Mouse (Mus musculus) liver, embryonic 14.5 days (tissue): ENCODE results near the gene Rps19bp1. TPM values are rescaled to one million over a fixed set of nuclear protein-coding genes. Genes with fewer than 3 reads are reported as not detected.

Experiments
- ATAC-seq: fragments of 200-750 bp; cut with Nextera tagmentation; 2 replicates; pipeline ENCODE4 v1.8.0; 2017; ENCODE audit warnings: moderate number of reproducible peaks, mild to moderate bottlenecking, moderate library complexity; ENCODE audit not compliant: insufficient read depth
- DNase-seq, 3 experiments: peaks; one replicate each; pipeline ENCODE4 v3.0.0-alpha.2; 2012 to 2013; ENCODE audit warnings: low read depth in 3 of 3, low spot score in 3 of 3
- H3K27ac ChIP-seq: fragments of 300-500 bp; sonication (generic); 2 replicates; pipeline ENCODE4 v1.5.1; 2014; ENCODE audit warnings: moderate library complexity, mild to moderate bottlenecking, control low read depth, inconsistent platforms
- H3K27me3 ChIP-seq: fragments of 300-500 bp; sonication (generic); 2 replicates; pipeline ENCODE4 v1.6.1; 2014; ENCODE audit warnings: mild to moderate bottlenecking, low read length, moderate library complexity; ENCODE audit not compliant: control insufficient read depth, insufficient read depth
- H3K36me3 ChIP-seq: fragments of 300-500 bp; sonication (generic); replicated peaks from 2 replicates; pipeline ENCODE4 v1.6.1; 2014; ENCODE audit warnings: low read depth; ENCODE audit not compliant: control insufficient read depth, insufficient read depth
- H3K4me1 ChIP-seq, 2 experiments: fragments of 200-500 bp in 1 of 2; fragments of 300-500 bp in 1 of 2; sonication (generic) in 1 of 2; replicated peaks; 2 replicates each; pipeline ENCODE4 v1.6.1; 2012 to 2014; ENCODE audit warnings: antibody characterized with exemption in 1 of 2, inconsistent platforms in 1 of 2, low read length in 1 of 2; ENCODE audit not compliant: control insufficient read depth in 2 of 2, insufficient read depth in 2 of 2
- H3K4me2 ChIP-seq: fragments of 300-500 bp; sonication (generic); 2 replicates; pipeline ENCODE4 v1.6.1; 2014; ENCODE audit warnings: low read depth, mild to moderate bottlenecking, control low read depth, moderate library complexity
- H3K4me3 ChIP-seq, 2 experiments: fragments of 200-500 bp in 1 of 2; fragments of 300-500 bp in 1 of 2; sonication (generic) in 1 of 2; 2 replicates each; pipeline ENCODE4 v1.5.1; 2012 to 2014; ENCODE audit warnings: low read depth in 2 of 2, low read length in 2 of 2, mild to moderate bottlenecking in 2 of 2, control low read depth in 1 of 2, inconsistent platforms in 1 of 2, moderate library complexity in 1 of 2; ENCODE audit not compliant: insufficient read depth in 1 of 2
- H3K9ac ChIP-seq: fragments of 300-500 bp; sonication (generic); replicated peaks from 2 replicates; pipeline ENCODE4 v1.6.1; 2014; ENCODE audit warnings: mild to moderate bottlenecking, control low read depth, moderate library complexity
- H3K9me3 ChIP-seq: fragments of 300-500 bp; sonication (generic); 2 replicates; pipeline ENCODE4 v1.6.1; 2016; ENCODE audit warnings: low read length, mixed read lengths; ENCODE audit not compliant: control insufficient read depth
- CTCF ChIP-seq: IDR thresholded peaks from 2 replicates; pipeline ENCODE4 v1.5.1; 2016; ENCODE audit warnings: antibody characterized with exemption, low read depth, control low read depth
- EP300 ChIP-seq: IDR thresholded peaks from 2 replicates; pipeline ENCODE4 v1.6.1; 2016; ENCODE audit warnings: antibody characterized with exemption, low read depth
- WGBS: fragments of 180-500 bp; shearing (Covaris S2); extraction: QIAGEN DNeasy Blood & Tissue Kit; methylation state at CpG from one replicate; pipeline ENCODE4 v1.1.7; 2014; ENCODE audit not compliant: insufficient replicate concordance; 5-methylcytosine and 5-hydroxymethylcytosine counted together
- polyA plus RNA-seq, 2 experiments: library from polyadenylated mRNA; depleted of rRNA in 1 of 2; stranded (reverse) in 1 of 2; unstranded in 1 of 2; fragments of >200 nt; fragmentation: Nextera tagmentation in 1 of 2; extraction: Ambion mirVana in 1 of 2; gene quantifications; 2 replicates each; pipeline versions ENCODE4 v1.2.1 to v1.2.3; 2012 to 2014

Rps19bp1 gene
- polyA plus RNA-seq, 2 experiments: 25.6 to 30.0 TPM

DNA sequence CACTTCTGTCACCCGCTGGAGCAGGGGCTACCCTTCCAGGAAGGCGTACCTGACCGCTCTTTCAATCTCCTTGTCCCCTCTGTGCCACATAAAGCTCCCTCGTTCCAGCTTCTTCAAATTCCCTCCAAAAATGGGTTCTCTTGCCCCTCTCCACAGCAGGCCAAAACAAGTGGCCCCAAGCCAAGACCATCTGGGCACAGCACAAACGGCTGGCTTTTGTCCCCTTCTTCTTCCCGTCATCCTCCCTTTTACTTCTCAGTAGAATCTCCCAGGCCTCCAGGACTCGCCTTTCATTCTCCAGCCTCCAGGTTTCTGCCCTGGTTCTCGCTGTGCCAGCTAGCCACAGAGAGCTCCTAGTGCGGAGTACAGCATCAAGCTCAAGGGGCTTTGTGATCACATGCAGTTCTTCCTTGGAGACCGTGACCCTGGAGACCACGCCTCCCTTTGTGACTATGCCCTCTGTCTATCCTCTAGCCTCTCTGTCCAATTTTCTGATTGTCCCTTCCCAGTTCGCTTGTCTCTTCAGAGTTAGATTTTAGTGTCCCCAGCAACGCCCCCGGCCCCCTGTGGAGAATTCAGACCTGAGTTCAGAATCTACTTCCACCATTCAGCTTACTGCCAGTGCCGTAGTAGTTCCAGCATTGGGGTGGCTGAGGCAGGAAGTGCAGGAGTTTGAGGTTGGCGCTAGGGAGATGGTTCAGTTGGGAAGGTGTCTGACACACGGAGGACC lies 35.9 kb downstream of the Rps19bp1 start:
- H3K36me3 ChIP-seq: no peaks in the 10 kb centered on the region
- DNase-seq (no peak), ATAC-seq (no peak)
- no peak overlapping the region for H3K9ac ChIP-seq
- TF ChIP-seq EP300 (no peak), CTCF (no peak)
- WGBS: 60% methylated on average over 17 of the region's 17 CpGs
- peaks cover 4 to 8% of the 10 kb centered on the region in 2 experiments for H3K4me1 ChIP-seq
- no peak overlapping the region for H3K4me3 ChIP-seq
- no peaks in the 10 kb centered on the region for H3K27me3 ChIP-seq
- H3K4me2 ChIP-seq: no peak overlapping the region
- no peaks in the 10 kb centered on the region for H3K9me3 ChIP-seq
- H3K27ac ChIP-seq: no peak overlapping the region

- TF ChIP-seq EP300: no peak
- peak; percentile 83 for TF ChIP-seq CTCF
- H3K36me3 ChIP-seq: no peaks in the 10 kb centered on the region
- WGBS: 48% methylated on average over 2 of the region's 2 CpGs
- no peak overlapping the region for H3K4me2 ChIP-seq
- no peaks in the 10 kb centered on the region for H3K27me3 ChIP-seq
- no peaks in the 10 kb centered on the region for H3K4me1 ChIP-seq
- H3K9me3 ChIP-seq: no peaks in the 10 kb centered on the region
- no peak overlapping the region for H3K27ac ChIP-seq
- H3K9ac ChIP-seq: no peak overlapping the region
- H3K4me3 ChIP-seq: no peak overlapping the region
- DNase-seq: peak; percentile 58 to 59 (median 58)
- ATAC-seq: peak; percentile 67; the same call in 1 of the 2 replicates
Observed at GRCm38 (mm10) chr15:80225796-80226195, 38.3 kb downstream of the Rps19bp1 start.

GRCm38 (mm10) chr15:80225208-80225607 lies 38.9 kb downstream of the Rps19bp1 start:
- TF ChIP-seq CTCF: peak; percentile 99
- no peak for TF ChIP-seq EP300
- ATAC-seq: peak; percentile 75; the same call in 1 of the 2 replicates
- no peaks in the 10 kb centered on the region for H3K9me3 ChIP-seq
- no peak overlapping the region for H3K4me3 ChIP-seq
- H3K27ac ChIP-seq: no peak overlapping the region
- no peaks in the 10 kb centered on the region for H3K4me1 ChIP-seq
- no peak overlapping the region for H3K9ac ChIP-seq
- no peaks in the 10 kb centered on the region for H3K36me3 ChIP-seq
- no peaks in the 10 kb centered on the region for H3K27me3 ChIP-seq
- no peak overlapping the region for H3K4me2 ChIP-seq
- 18% methylated on average over 9 of the region's 9 CpGs for WGBS
- DNase-seq: peak; percentile 56 to 60 (median 60)

GRCm38 (mm10) chr15:80223751-80224150 lies 40.4 kb downstream of the Rps19bp1 start:
- Histone ChIP-seq H3K27me3 (no peaks in the 10 kb centered on the region), H3K4me2 (no peak overlapping the region), H3K4me1 (peaks cover 0 to 7% of the 10 kb centered on the region in 2 experiments; a peak in 1 of 4 replicates), H3K36me3 (no peaks in the 10 kb centered on the region), H3K27ac (no peak overlapping the region), H3K4me3 (no peak overlapping the region), H3K9me3 (no peaks in the 10 kb centered on the region), H3K9ac (no peak overlapping the region)
- DNase-seq: no peak
- no peak for ATAC-seq
- WGBS: 67% methylated on average over 7 of the region's 7 CpGs
- TF ChIP-seq CTCF: no peak
- no peak for TF ChIP-seq EP300

DNA sequence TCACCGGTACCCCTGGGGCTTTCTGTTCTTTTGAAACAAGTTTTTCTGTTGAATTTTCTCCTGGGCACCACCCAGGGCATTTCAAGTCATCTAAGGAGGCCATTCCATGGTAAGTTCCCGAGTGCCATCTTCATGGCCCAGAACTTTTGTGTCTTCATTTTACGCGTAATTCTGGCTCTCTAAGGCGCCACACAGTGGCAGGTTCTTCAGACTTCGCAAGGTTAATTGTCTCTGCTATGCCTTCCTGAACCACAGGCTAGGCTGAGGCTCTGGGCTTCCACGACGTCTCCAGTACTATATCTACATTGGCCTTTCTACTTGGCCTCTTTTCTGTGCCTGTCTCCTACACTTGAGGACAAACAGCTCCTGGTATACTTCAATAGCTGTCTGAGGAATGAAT lies 43.1 kb downstream of the Rps19bp1 start:
- Histone ChIP-seq H3K9ac (no peak overlapping the region), H3K4me3 (no peak overlapping the region), H3K27me3 (no peaks in the 10 kb centered on the region), H3K9me3 (no peaks in the 10 kb centered on the region), H3K27ac (no peak overlapping the region), H3K4me1 (peaks cover 0 to 10% of the 10 kb centered on the region in 2 experiments; a peak in 1 of 4 replicates), H3K4me2 (no peak overlapping the region), H3K36me3 (no peaks in the 10 kb centered on the region)
- DNase-seq: no peak
- TF ChIP-seq EP300 (no peak), CTCF (peak; percentile 10; the same call in 1 of the 2 replicates)
- ATAC-seq: no peak
- WGBS: 50% methylated on average over 8 of the region's 8 CpGs
